Mouse (Mus musculus): Measurements from ENCODE around the gene Stk32b.

GRCm38 (mm10) chr5:37447546-37447945 lies 269.4 kb downstream of the Stk32b start:
- TF ChIP-seq CTCF (conservative IDR thresholded peaks at IDR 0.05; ENCODE audit: insufficient read depth, insufficient read length, low read depth, low read length), result no peak
- TF ChIP-seq POLR2A (IDR thresholded peaks at IDR 0.05; ENCODE audit: low read depth, low read length), result no peak
